ENCODE assay signal across 12 mouse cellular contexts in the genomic region with DNA sequence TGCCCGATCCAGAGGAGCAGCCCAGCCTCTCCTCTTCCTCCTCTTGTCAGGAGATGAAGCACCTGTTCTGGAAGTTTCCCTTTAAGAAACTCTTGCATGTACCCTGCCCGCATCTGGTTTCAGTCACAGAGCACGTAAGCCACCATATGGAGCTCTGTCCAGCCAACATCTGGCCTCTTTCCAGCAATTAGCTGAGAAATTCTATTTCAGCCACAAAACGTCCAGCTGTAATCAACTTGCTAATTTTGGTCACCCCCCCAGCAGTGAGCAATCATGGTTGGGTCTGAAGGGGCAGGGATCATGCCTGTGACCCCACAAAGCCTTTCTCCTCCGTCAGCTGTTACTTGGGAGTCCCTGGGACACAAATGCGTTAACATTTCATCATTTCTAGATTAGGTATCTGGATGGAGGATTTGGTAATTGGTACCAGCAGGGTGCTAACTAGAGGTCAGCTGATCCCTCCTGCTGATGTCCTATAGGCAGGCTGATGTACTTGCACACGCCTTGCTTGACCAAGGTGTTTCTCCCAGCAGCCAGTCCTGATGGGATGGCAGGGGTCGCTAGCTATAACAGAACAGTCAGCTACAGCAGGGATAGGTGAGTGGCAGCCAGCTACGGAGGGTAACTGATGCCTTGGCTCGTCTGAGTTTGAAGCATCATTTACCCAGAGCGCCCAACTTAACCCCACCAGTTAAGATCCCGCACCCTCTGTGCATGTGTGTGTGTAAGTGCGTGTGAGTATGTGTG.
A peak's percentile ranks its signal among the peaks of the same experiment; 100 is the strongest.
DNase-seq lines count a peak whose midpoint lies in the region; ATAC-seq and TF ChIP-seq lines count a peak whose summit lies in the region.
"Had no signal": no experiment of that assay in that cellular context is flagged by ENCODE, and none has a peak within 500 bp of the region (broad histone marks: within the 10 kb centered on the region; RNA-seq: fewer than 3 reads in every experiment).

No protein-coding gene starts in this region.

- peak; percentile 20 for DNase-seq in heart, postnatal 0 days (ENCODE audit: low spot score)
- no peak for DNase-seq in heart, adult 2 months
- DNase-seq in liver, adult 2 months (ENCODE audit: extremely low read depth, low read depth, low spot score), result peak; percentile 9
- DNase-seq in liver, result no peak
- DNase-seq in embryonic facial prominence, embryonic 14.5 days (ENCODE audit: low spot score), result peak; percentile 80
- peak; percentile 27 for DNase-seq in lung, postnatal 25 days (ENCODE audit: low spot score)
- DNase-seq in ovary, postnatal 10 days (ENCODE audit: low spot score), result no peak
- no peak for DNase-seq in right cerebral cortex, adult 18-20 months

- intact Hi-C loops in heart, adult 2 months (cut with DNase I), result no loop called here

- H3K4me3 ChIP-seq in heart, postnatal 0 days (ENCODE audit: low read depth, low read length), result no peak overlapping the region
- no peak overlapping the region for H3K4me3 ChIP-seq in heart, adult 2 months
- H3K4me3 ChIP-seq in liver, adult 2 months (ENCODE audit: insufficient read depth, low read depth, low read length), result no peak overlapping the region
- H3K4me3 ChIP-seq in embryonic facial prominence, embryonic 14.5 days (ENCODE audit: low read depth, low read length), result no peak overlapping the region
- H3K4me3 ChIP-seq: forebrain, embryonic 13.5 days; hindbrain, embryonic 15.5 days; liver, embryonic 12.5 days; midbrain, embryonic 13.5 days had no signal

- H3K9me3 ChIP-seq in heart, postnatal 0 days (replicated peaks; ENCODE audit: control insufficient read depth, low read length), result 0 out of 2 replicates have a peak, but pooled peaks cover 3% of the 10 kb centered on the region
- H3K9me3 ChIP-seq in embryonic facial prominence, embryonic 14.5 days (ENCODE audit: control insufficient read depth, low read length), result peaks cover 7% of the 10 kb centered on the region
- H3K9me3 ChIP-seq: hindbrain, embryonic 15.5 days; midbrain, embryonic 13.5 days had no signal

- H3K27me3 ChIP-seq in heart, postnatal 0 days (ENCODE audit: control insufficient read depth, insufficient read depth, low read length), result no peaks in the 10 kb centered on the region
- no peaks in the 10 kb centered on the region for H3K27me3 ChIP-seq in heart, adult 2 months (ENCODE audit: control insufficient read depth, insufficient read depth, low read length)
- no peaks in the 10 kb centered on the region for H3K27me3 ChIP-seq in liver, adult 2 months (ENCODE audit: control insufficient read depth, insufficient read depth, low read length)
- no peaks in the 10 kb centered on the region for H3K27me3 ChIP-seq in embryonic facial prominence, embryonic 14.5 days (replicated peaks; ENCODE audit: control insufficient read depth, insufficient read depth, low read length)
- H3K27me3 ChIP-seq: forebrain, embryonic 13.5 days; hindbrain, embryonic 15.5 days; liver, embryonic 12.5 days; midbrain, embryonic 13.5 days had no signal

- TF ChIP-seq EP300 in heart, postnatal 0 days (IDR thresholded peaks at IDR 0.05; ENCODE audit: low read depth), result no peak
- no peak for TF ChIP-seq EP300 in heart, adult 2 months (IDR thresholded peaks at IDR 0.05; ENCODE audit: insufficient read depth, low read depth, low read length)

- WGBS in heart, postnatal 0 days, result 56% methylated on average over 13 of the region's 13 CpGs
- 71% methylated on average over 13 of the region's 13 CpGs for WGBS in heart, adult 2 months
- WGBS in liver, adult 2 months, result 77% methylated on average over 13 of the region's 13 CpGs
- WGBS in embryonic facial prominence, embryonic 14.5 days, result 44% methylated on average over 13 of the region's 13 CpGs

- no peak overlapping the region for H3K27ac ChIP-seq in heart, postnatal 0 days (ENCODE audit: low read depth)
- no peak overlapping the region for H3K27ac ChIP-seq in heart, adult 2 months
- H3K27ac ChIP-seq in liver, adult 2 months (replicated peaks; ENCODE audit: insufficient read depth, low read depth, low read length), result no peak overlapping the region
- no peak overlapping the region for H3K27ac ChIP-seq in embryonic facial prominence, embryonic 14.5 days (replicated peaks; ENCODE audit: low read depth, low read length)
- H3K27ac ChIP-seq: forebrain, embryonic 13.5 days; hindbrain, embryonic 15.5 days; liver, embryonic 12.5 days; midbrain, embryonic 13.5 days had no signal

- ATAC-seq in heart, postnatal 0 days (ENCODE audit: insufficient read depth, low read depth), result 0 out of 2 replicates have a peak, but pooled peaks have one; percentile 30
- peak; percentile 55; the same call in 1 of the 2 replicates for ATAC-seq in embryonic facial prominence, embryonic 14.5 days (ENCODE audit: low read depth)
- ATAC-seq: forebrain, embryonic 13.5 days; liver, embryonic 12.5 days; midbrain, embryonic 13.5 days had no signal

- H3K4me1 ChIP-seq in heart, postnatal 0 days (ENCODE audit: control insufficient read depth, insufficient read depth), result no peaks in the 10 kb centered on the region
- no peaks in the 10 kb centered on the region for H3K4me1 ChIP-seq in heart, adult 2 months (ENCODE audit: control insufficient read depth, insufficient read depth, low read length)
- H3K4me1 ChIP-seq in liver, adult 2 months (ENCODE audit: control insufficient read depth, insufficient read depth, low read length), result peaks cover 11% of the 10 kb centered on the region
- H3K4me1 ChIP-seq in embryonic facial prominence, embryonic 14.5 days (ENCODE audit: control insufficient read depth, insufficient read depth, low read length), result no peaks in the 10 kb centered on the region
- H3K4me1 ChIP-seq: hindbrain, embryonic 15.5 days; liver, embryonic 12.5 days had no signal

- TF ChIP-seq CTCF in heart, postnatal 0 days (IDR thresholded peaks at IDR 0.05; ENCODE audit: low read depth), result no peak
- TF ChIP-seq CTCF in heart, adult 2 months (IDR thresholded peaks at IDR 0.05), result no peak
- no peak for TF ChIP-seq CTCF in liver, adult 2 months (IDR thresholded peaks at IDR 0.05; ENCODE audit: low read depth, low read length)

- H3K4me2 ChIP-seq in heart, postnatal 0 days (ENCODE audit: low read depth, low read length), result no peak overlapping the region
- H3K4me2 ChIP-seq in embryonic facial prominence, embryonic 14.5 days (ENCODE audit: low read depth, low read length), result no peak overlapping the region
- H3K4me2 ChIP-seq: forebrain, embryonic 13.5 days; hindbrain, embryonic 15.5 days; liver, embryonic 12.5 days; midbrain, embryonic 13.5 days had no signal

- H3K79me2 ChIP-seq in heart, adult 2 months (replicated peaks; ENCODE audit: control insufficient read depth, insufficient read depth, low read length), result no peaks in the 10 kb centered on the region
- H3K79me2 ChIP-seq in liver, adult 2 months (ENCODE audit: control insufficient read depth, insufficient read depth, low read length), result no peaks in the 10 kb centered on the region

- no peak for TF ChIP-seq POLR2A in heart, adult 2 months (IDR thresholded peaks at IDR 0.05; ENCODE audit: insufficient read depth, low read depth, low read length)
- no peak for TF ChIP-seq POLR2A in liver, adult 2 months (IDR thresholded peaks at IDR 0.05; ENCODE audit: extremely low read depth, insufficient read depth, low read length)

- H3K9ac ChIP-seq in heart, postnatal 0 days (replicated peaks; ENCODE audit: low read depth, low read length), result no peak overlapping the region
- H3K9ac ChIP-seq in heart, adult 2 months (ENCODE audit: low read depth, low read length), result no peak overlapping the region
- no peak overlapping the region for H3K9ac ChIP-seq in liver, adult 2 months (ENCODE audit: low read depth, low read length)
- no peak overlapping the region for H3K9ac ChIP-seq in embryonic facial prominence, embryonic 14.5 days (ENCODE audit: low read depth, low read length)
- H3K9ac ChIP-seq: forebrain, embryonic 13.5 days; hindbrain, embryonic 15.5 days; liver, embryonic 12.5 days; midbrain, embryonic 13.5 days had no signal

- no peaks in the 10 kb centered on the region for H3K36me3 ChIP-seq in heart, postnatal 0 days (replicated peaks; ENCODE audit: control insufficient read depth, insufficient read depth, low read length)
- H3K36me3 ChIP-seq in heart, adult 2 months (ENCODE audit: control insufficient read depth, insufficient read depth, low read length), result no peaks in the 10 kb centered on the region
- no peaks in the 10 kb centered on the region for H3K36me3 ChIP-seq in liver, adult 2 months (ENCODE audit: control insufficient read depth, insufficient read depth, low read length)
- no peaks in the 10 kb centered on the region for H3K36me3 ChIP-seq in embryonic facial prominence, embryonic 14.5 days (ENCODE audit: control insufficient read depth, insufficient read depth, low read length)
- H3K36me3 ChIP-seq: hindbrain, embryonic 15.5 days; liver, embryonic 12.5 days; midbrain, embryonic 13.5 days had no signal

Comparison
In these comparisons a context has a peak if more than half of its experiments do, and no peak if none do; other contexts are left out.
1. DNase-seq: peak in heart, postnatal 0 days (single experiment), liver, adult 2 months (single experiment), embryonic facial prominence, embryonic 14.5 days (single experiment) and lung, postnatal 25 days (single experiment); none in heart, adult 2 months (0 of 2), liver (single experiment), ovary, postnatal 10 days (single experiment) and right cerebral cortex, adult 18-20 months (single experiment).